Mouse (Mus musculus): ENCODE results near the gene Zfp644. TPM values are rescaled to one million over a fixed set of nuclear protein-coding genes. Genes with fewer than 3 reads are reported as not detected.

Zfp644 gene
- total RNA-seq (2023): 168 to 180 TPM (median 177 TPM) in 4 replicates

DNA sequence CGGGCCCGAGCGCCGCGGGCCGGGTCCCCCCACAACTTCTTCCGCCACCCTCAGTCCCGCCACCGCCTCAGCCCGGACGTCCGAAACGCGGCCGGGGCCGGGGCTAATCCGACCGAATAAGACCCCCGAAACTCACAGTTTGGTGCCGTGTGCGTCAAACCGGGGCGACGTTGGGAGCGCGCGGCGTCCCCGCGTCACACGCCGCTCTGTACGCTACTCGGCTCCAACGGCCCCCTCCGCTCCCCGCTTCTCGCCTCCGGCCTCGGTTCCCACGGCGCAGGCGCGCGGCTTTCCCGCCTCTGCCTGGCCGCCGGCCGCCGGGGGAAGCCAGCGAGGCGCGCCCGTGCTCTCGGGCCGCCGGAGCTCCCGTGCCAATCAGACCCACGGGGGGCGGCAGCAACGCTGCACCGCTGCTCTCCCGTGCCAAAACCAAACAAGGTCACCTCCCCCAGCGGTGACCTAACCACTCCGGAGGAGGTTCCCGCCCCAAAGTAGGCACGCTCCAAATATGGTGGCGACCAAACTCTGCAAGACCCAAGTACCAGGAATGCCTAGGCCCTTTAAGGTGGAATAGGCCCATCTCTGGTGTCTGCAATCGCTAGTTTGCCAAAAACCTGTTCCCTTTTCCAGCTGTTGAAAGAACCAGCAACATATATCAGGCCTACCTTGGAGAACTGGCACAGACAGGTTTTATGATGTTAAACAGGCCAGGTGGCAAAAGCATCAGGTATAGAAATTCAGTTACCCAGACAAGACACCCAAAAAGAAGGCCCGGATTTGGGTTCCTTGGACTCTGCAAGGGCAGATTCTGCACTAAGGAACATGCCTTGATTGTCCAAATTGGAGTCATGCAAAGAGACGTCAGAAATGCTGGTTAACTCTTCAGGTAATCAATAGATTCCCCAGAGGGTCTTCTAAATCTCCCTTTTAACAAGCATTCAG lies at the start of gene Zfp644:
TSS of gene Zfp644 (minus strand) at position 892 of the 942 bp plus-strand sequence.

DNA sequence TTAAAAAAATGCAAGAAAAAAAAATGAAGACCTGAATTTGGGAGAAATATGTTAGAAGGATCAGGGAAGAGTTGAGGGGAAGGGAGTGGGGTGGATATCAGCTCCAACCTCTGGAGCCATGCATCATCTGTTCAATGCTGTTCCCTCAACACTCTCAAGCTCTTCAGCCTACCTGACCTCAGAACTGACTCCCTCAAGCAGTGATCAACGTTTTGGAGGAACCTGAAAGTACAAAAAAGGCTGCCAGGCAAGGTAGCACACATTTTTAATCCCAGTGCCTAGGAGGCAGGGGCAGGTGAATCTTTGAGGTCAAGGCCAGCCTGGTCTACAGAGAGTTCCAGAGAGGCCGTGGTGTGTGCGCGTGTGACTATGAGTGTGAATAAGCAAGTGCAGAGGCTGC lies 88.3 kb downstream of the Zfp644 start, which contains the start of gene Gm17304:
TSS of gene Gm17304 (plus strand) at position 301 of the 400 bp plus-strand sequence.

Other genes with a start within 250 kb of the Zfp644 start
- not detected in 4 replicates for gene Barhl2, start 239.1 kb downstream of the Zfp644 start, total RNA-seq (2023)
- gene Gm17304, start 88.2 kb downstream of the Zfp644 start, total RNA-seq (2023): not detected in 4 replicates
- not detected in 4 replicates for gene Hfm1, start 229.0 kb upstream of the Zfp644 start, total RNA-seq (2023)

All from B cell, adult 62 days (primary cell).